ENCODE assay signal across 20 mouse cellular contexts in the genomic region with DNA sequence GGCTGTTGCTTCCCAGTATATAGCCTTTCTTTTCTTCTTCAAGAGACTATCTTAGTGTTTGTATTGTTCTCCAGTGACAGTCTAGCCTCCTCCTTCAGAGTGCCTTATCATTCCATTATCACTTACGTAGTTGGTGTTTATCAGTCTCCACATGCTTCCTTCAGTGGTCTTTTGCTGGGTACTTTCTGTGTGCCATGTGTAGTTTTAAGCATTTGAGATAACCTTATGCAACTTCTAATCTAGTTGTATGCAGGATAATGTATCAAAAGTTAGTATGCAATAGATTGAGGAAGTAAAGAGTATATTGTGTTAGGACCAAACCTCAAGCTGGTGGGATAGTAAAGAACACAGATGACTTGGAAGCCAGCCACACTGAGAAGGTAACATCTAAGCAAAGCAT. TPM values are rescaled to one million over a fixed set of nuclear protein-coding genes. Genes with fewer than 3 reads are reported as not detected.
DNase-seq lines count a peak whose midpoint lies in the region; ATAC-seq and TF ChIP-seq lines count a peak whose summit lies in the region.
"Had no signal": no experiment of that assay in that cellular context is flagged by ENCODE, and none has a peak within 500 bp of the region (broad histone marks: within the 10 kb centered on the region; RNA-seq: fewer than 3 reads in every experiment).

No protein-coding gene starts in this region.

- no peak overlapping the region for H3K4me2 ChIP-seq in liver, embryonic 11.5 days
- no peak overlapping the region for H3K4me2 ChIP-seq in liver, embryonic 12.5 days
- no peak overlapping the region for H3K4me2 ChIP-seq in liver, postnatal 0 days (ENCODE audit: low read depth, low read length)
- H3K4me2 ChIP-seq: embryonic facial prominence, embryonic 13.5 days; forebrain, embryonic 12.5 days; heart, embryonic 12.5 days; hindbrain, embryonic 14.5 days had no signal

- no peak for TF ChIP-seq CTCF in liver, postnatal 0 days (IDR thresholded peaks at IDR 0.05; ENCODE audit: low read depth)
- no peak for TF ChIP-seq CTCF in heart, adult 2 months (IDR thresholded peaks at IDR 0.05)

- no peak overlapping the region for H3K4me3 ChIP-seq in liver, embryonic 11.5 days (ENCODE audit: low read depth, low read length)
- H3K4me3 ChIP-seq in liver, embryonic 12.5 days: no peak overlapping the region
- no peak overlapping the region for H3K4me3 ChIP-seq in liver, postnatal 0 days (ENCODE audit: low read depth, low read length)
- H3K4me3 ChIP-seq in heart, adult 2 months: no peak overlapping the region
- H3K4me3 ChIP-seq: embryonic facial prominence, embryonic 13.5 days; forebrain, embryonic 12.5 days; heart, embryonic 12.5 days; hindbrain, embryonic 10.5 days had no signal

- peak; percentile 83 for ATAC-seq in liver, embryonic 11.5 days (replicated peaks; ENCODE audit: low FRiP score)
- ATAC-seq in liver, embryonic 12.5 days: peak; percentile 54; the same call in 1 of the 2 replicates
- no peak for ATAC-seq in liver, postnatal 0 days
- ATAC-seq: forebrain, embryonic 16.5 days had no signal

- intact Hi-C loops in heart, adult 2 months (cut with DNase I): no loop called here

- no peaks in the 10 kb centered on the region for H3K79me2 ChIP-seq in heart, adult 2 months (replicated peaks; ENCODE audit: control insufficient read depth, insufficient read depth, low read length)

- whole genome bisulfite sequencing in liver, embryonic 11.5 days: 43% methylated on average over 1 of the region's 1 CpGs
- WGBS in liver, embryonic 12.5 days (ENCODE audit: insufficient replicate concordance): 31% methylated on average over 1 of the region's 1 CpGs
- WGBS in liver, postnatal 0 days (ENCODE audit: insufficient replicate concordance): 63% methylated on average over 1 of the region's 1 CpGs
- WGBS in heart, adult 2 months: 87% methylated on average over 1 of the region's 1 CpGs

- no peaks in the 10 kb centered on the region for H3K9me3 ChIP-seq in liver, embryonic 11.5 days (ENCODE audit: control insufficient read depth, low read length)
- H3K9me3 ChIP-seq in liver, embryonic 12.5 days (replicated peaks): no peaks in the 10 kb centered on the region
- no peaks in the 10 kb centered on the region for H3K9me3 ChIP-seq in liver, postnatal 0 days (ENCODE audit: low read length)
- H3K9me3 ChIP-seq: embryonic facial prominence, embryonic 13.5 days; forebrain, embryonic 12.5 days; heart, embryonic 12.5 days; hindbrain, embryonic 10.5 days had no signal

- H3K4me1 ChIP-seq in liver, embryonic 11.5 days (replicated peaks; ENCODE audit: control insufficient read depth, insufficient read depth, low read length): no peaks in the 10 kb centered on the region
- H3K4me1 ChIP-seq in liver, embryonic 12.5 days: peaks cover 6% of the 10 kb centered on the region; the same call in 1 of the 2 replicates
- no peaks in the 10 kb centered on the region for H3K4me1 ChIP-seq in liver, postnatal 0 days (ENCODE audit: insufficient read depth)
- no peaks in the 10 kb centered on the region for H3K4me1 ChIP-seq in heart, adult 2 months (ENCODE audit: control insufficient read depth, insufficient read depth, low read length)
- H3K4me1 ChIP-seq: embryonic facial prominence, embryonic 13.5 days; forebrain, embryonic 12.5 days; hindbrain, embryonic 10.5 days had no signal

- no peaks in the 10 kb centered on the region for H3K27me3 ChIP-seq in liver, embryonic 11.5 days (replicated peaks; ENCODE audit: control insufficient read depth, insufficient read depth, low read length)
- no peaks in the 10 kb centered on the region for H3K27me3 ChIP-seq in liver, embryonic 12.5 days (replicated peaks)
- H3K27me3 ChIP-seq in liver, postnatal 0 days (ENCODE audit: insufficient read depth, low read length): no peaks in the 10 kb centered on the region
- no peaks in the 10 kb centered on the region for H3K27me3 ChIP-seq in heart, adult 2 months (ENCODE audit: control insufficient read depth, insufficient read depth, low read length)
- H3K27me3 ChIP-seq: CH12.LX; embryonic facial prominence, embryonic 13.5 days; forebrain, embryonic 12.5 days; heart, embryonic 12.5 days had no signal

- TF ChIP-seq EP300 in liver, postnatal 0 days (IDR thresholded peaks at IDR 0.05; ENCODE audit: low read depth): peak; percentile 38; the same call in 1 of the 2 replicates
- TF ChIP-seq EP300 in heart, adult 2 months (IDR thresholded peaks at IDR 0.05; ENCODE audit: insufficient read depth, low read depth, low read length): no peak

- no peak overlapping the region for H3K9ac ChIP-seq in liver, embryonic 11.5 days (ENCODE audit: low read depth, low read length)
- H3K9ac ChIP-seq in liver, embryonic 12.5 days: no peak overlapping the region
- no peak overlapping the region for H3K9ac ChIP-seq in liver, postnatal 0 days (replicated peaks)
- no peak overlapping the region for H3K9ac ChIP-seq in heart, adult 2 months (ENCODE audit: low read depth, low read length)
- H3K9ac ChIP-seq: embryonic facial prominence, embryonic 13.5 days; forebrain, embryonic 12.5 days; heart, embryonic 12.5 days; hindbrain, embryonic 14.5 days had no signal

- no peak overlapping the region for H3K27ac ChIP-seq in liver, embryonic 11.5 days (ENCODE audit: low read depth, low read length)
- H3K27ac ChIP-seq in liver, embryonic 12.5 days: no peak overlapping the region
- no peak overlapping the region for H3K27ac ChIP-seq in liver, postnatal 0 days (ENCODE audit: low read depth)
- H3K27ac ChIP-seq in heart, adult 2 months: no peak overlapping the region
- H3K27ac ChIP-seq: embryonic facial prominence, embryonic 13.5 days; forebrain, embryonic 12.5 days; hindbrain, embryonic 10.5 days; hindbrain, embryonic 14.5 days had no signal

- DNase-seq in liver, embryonic 11.5 days (ENCODE audit: low spot score): no peak
- no peak for DNase-seq in liver
- no peak for DNase-seq in liver, postnatal 0 days
- DNase-seq in heart, adult 2 months: no peak
- no peak for DNase-seq in heart, adult 9 months (ENCODE audit: low spot score in 2 of 2)
- no peak for DNase-seq in neural tube, embryonic 10.5 days (ENCODE audit: extremely low spot score, low spot score)
- DNase-seq: adrenal gland, postnatal 10 days; cerebellum, adult 11-12 months; cerebellum, adult 9-10 months; cerebellum, postnatal 25 days; gastrocnemius, postnatal 14 days; heart, adult 18-20 months had no signal

- TF ChIP-seq POLR2A in heart, adult 2 months (IDR thresholded peaks at IDR 0.05; ENCODE audit: insufficient read depth, low read depth, low read length): no peak

- peaks cover 18% of the 10 kb centered on the region for H3K36me3 ChIP-seq in liver, embryonic 11.5 days (ENCODE audit: control insufficient read depth, insufficient read depth, low read length)
- H3K36me3 ChIP-seq in liver, embryonic 12.5 days: peaks cover 61% of the 10 kb centered on the region
- H3K36me3 ChIP-seq in liver, postnatal 0 days (replicated peaks; ENCODE audit: insufficient read depth, low read length): peaks cover 42% of the 10 kb centered on the region
- no peaks in the 10 kb centered on the region; the same call in 1 of the 2 replicates for H3K36me3 ChIP-seq in heart, adult 2 months (ENCODE audit: control insufficient read depth, insufficient read depth, low read length)

RNA-seq across cellular contexts. Expression of a gene that starts 59.4 kb away (rescaled TPM):
- 16.9 and 17.8 TPM in 2 replicates for polyA plus RNA-seq in liver, embryonic 11.5 days (2014; fragmentation: Nextera tagmentation; extraction: Ambion mirVana)
- polyA plus RNA-seq in liver, embryonic 12.5 days (2016; fragmentation: Nextera tagmentation; extraction: Ambion mirVana): 10.1 and 10.5 TPM in 2 replicates
- 2.3 and 3.1 TPM in 2 replicates for polyA plus RNA-seq in liver, postnatal 0 days (2015; fragmentation: Nextera tagmentation; extraction: Ambion mirVana)
- total RNA-seq in heart, adult 2 months (2021): 10 to 100 TPM; 11.1 TPM
- 1.9 and 4.0 TPM in 2 replicates for polyA plus RNA-seq in heart, adult 2 months (2012; rRNA removed)
